Mouse (Mus musculus) spleen, adult 12 weeks (tissue): ENCODE results near the gene Clec3b.

ENCODE experiments used
- DNase-seq: peaks from one replicate; pipeline ENCODE4 v3.0.0; 2022; ENCODE audit warnings: low spot score

The Clec3b gene

GRCm38 (mm10) chr9:123150241-123151020, at the start of gene Clec3b:
TSS of gene Clec3b (plus strand) at chr9:123150946.
- no peak for DNase-seq

GRCm38 (mm10) chr9:123103425-123103824, 47.3 kb upstream of the Clec3b start:
- no peak for DNase-seq

- DNase-seq = no peak
These were observed 46.4 kb upstream of the Clec3b start for GRCm38 (mm10) chr9:123104362-123104761.

GRCm38 (mm10) chr9:123107186-123107585, 43.6 kb upstream of the Clec3b start:
- DNase-seq = no peak

GRCm38 (mm10) chr9:123109188-123109587, 41.6 kb upstream of the Clec3b start:
- DNase-seq = no peak

GRCm38 (mm10) chr9:123111751-123112221, 39.0 kb upstream of the Clec3b start:
- no peak for DNase-seq

GRCm38 (mm10) chr9:123112805-123113521, 37.8 kb upstream of the Clec3b start, which contains the start of the genes Zdhhc3 and Exosc7:
TSS of gene Zdhhc3 (minus strand) at chr9:123113205.
TSS of gene Exosc7 (plus strand) at chr9:123113215.
- peak; percentile 83 for DNase-seq

- DNase-seq = no peak
These were observed 36.8 kb upstream of the Clec3b start for GRCm38 (mm10) chr9:123113931-123114330.

GRCm38 (mm10) chr9:123115566-123115965, 35.2 kb upstream of the Clec3b start:
- DNase-seq = no peak

- no peak for DNase-seq
These were observed 27.7 kb upstream of the Clec3b start for GRCm38 (mm10) chr9:123123017-123123416.

- DNase-seq = peak; percentile 27
These were observed 27.0 kb upstream of the Clec3b start for GRCm38 (mm10) chr9:123123571-123124412.

GRCm38 (mm10) chr9:123124413-123124981, 26.2 kb upstream of the Clec3b start:
- DNase-seq = no peak

GRCm38 (mm10) chr9:123127663-123128062, 23.1 kb upstream of the Clec3b start:
- no peak for DNase-seq

- no peak for DNase-seq
These were observed 17.8 kb upstream of the Clec3b start for GRCm38 (mm10) chr9:123132994-123133393.

- DNase-seq = no peak
These were observed 13.6 kb upstream of the Clec3b start for GRCm38 (mm10) chr9:123136953-123137682.

GRCm38 (mm10) chr9:123138891-123139474, 11.8 kb upstream of the Clec3b start:
- DNase-seq = no peak

- no peak for DNase-seq
These were observed 10.7 kb upstream of the Clec3b start for GRCm38 (mm10) chr9:123139887-123140614.

GRCm38 (mm10) chr9:123148430-123148829, 2.3 kb upstream of the Clec3b start:
- DNase-seq = no peak

GRCm38 (mm10) chr9:123151561-123151960, 815 bp downstream of the Clec3b start:
- DNase-seq = no peak

GRCm38 (mm10) chr9:123152026-123152425, 1.3 kb downstream of the Clec3b start:
- no peak for DNase-seq
